Mouse (Mus musculus): ENCODE measurements around the gene Fktn. TPM values are rescaled to one million over a fixed set of nuclear protein-coding genes. Genes with fewer than 3 reads are reported as not detected.
"Not testable (repeated sequence)": the region's sequence is repeated elsewhere in the genome, so short reads cannot be mapped to it uniquely, and the experiment has no call there.

The Fktn gene
- polyA plus RNA-seq, 1 experiment from 2014 or later: 25.4 TPM

DNA sequence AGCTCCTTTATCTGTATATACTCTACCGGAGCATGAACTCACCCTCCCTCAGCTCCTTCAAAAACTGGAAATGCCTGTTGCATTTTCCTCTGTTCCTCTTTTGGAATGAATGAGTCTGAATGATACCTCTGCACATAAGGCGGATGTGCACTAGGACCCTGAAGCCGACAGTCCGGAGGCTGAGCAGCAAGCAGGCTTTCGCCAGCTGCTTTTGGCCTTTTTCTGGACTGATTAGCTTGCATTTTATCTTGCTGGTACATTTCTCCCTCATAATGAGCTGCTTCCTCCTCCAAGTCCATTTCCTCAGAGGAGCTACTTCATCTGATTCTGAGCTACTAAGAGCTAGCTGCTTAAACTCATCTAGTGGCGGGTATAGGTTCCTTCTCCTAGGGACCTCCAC, 92.6 kb downstream of the Fktn start:
- DNase-seq (ENCODE audit: low spot score); H3K4me3 ChIP-seq; H3K36me3 ChIP-seq; H3K27ac ChIP-seq (replicated peaks); H3K27me3 ChIP-seq (ENCODE audit: low read depth, poor library complexity, severe bottlenecking); H3K4me1 ChIP-seq: not testable (repeated sequence)
- H3K9me3 ChIP-seq (replicated peaks): peaks cover 28% of the 10 kb centered on the region
- 81% methylated on average over 6 of the region's 6 CpGs for WGBS

DNA sequence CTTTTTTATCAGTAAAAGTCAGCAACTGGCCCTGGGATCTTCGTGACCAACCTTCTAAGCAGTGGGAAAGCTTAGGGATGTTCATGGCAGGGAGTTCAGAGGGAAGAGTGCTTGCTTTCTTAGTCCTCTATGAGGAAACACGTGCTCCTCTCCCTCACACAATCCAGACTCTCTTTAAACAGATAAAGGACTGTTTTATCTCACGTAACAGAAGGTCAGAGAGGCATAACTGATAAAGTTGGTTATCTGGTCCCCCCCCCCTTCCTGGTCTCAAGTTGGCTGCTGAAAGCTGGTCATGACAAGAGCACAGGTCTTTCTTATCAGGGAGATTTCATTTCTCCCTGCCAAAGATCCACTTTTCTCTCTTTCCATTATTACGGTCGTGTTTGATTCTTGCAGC, 104.5 kb downstream of the Fktn start:
- WGBS: 80% methylated on average over 5 of the region's 5 CpGs
- Histone ChIP-seq H3K27ac (replicated peaks) (no peak overlapping the region), H3K36me3 (no peaks in the 10 kb centered on the region), H3K9me3 (replicated peaks) (no peaks in the 10 kb centered on the region), H3K4me1 (no peaks in the 10 kb centered on the region), H3K4me3 (no peak overlapping the region), H3K27me3 (ENCODE audit: low read depth, poor library complexity, severe bottlenecking) (0 out of 2 replicates have a peak, but pooled peaks cover 6% of the 10 kb centered on the region)
- DNase-seq (ENCODE audit: low spot score): no peak

GRCm38 (mm10) chr4:53823697-53824096, 109.9 kb downstream of the Fktn start:
- WGBS: 81% methylated on average over 6 of the region's 6 CpGs
- no peak for DNase-seq (ENCODE audit: low spot score)
- Histone ChIP-seq H3K4me3 (no peak overlapping the region), H3K9me3 (replicated peaks) (no peaks in the 10 kb centered on the region), H3K27me3 (ENCODE audit: low read depth, poor library complexity, severe bottlenecking) (0 out of 2 replicates have a peak, but pooled peaks cover 6% of the 10 kb centered on the region), H3K4me1 (peaks cover 17% of the 10 kb centered on the region), H3K27ac (replicated peaks) (no peak overlapping the region), H3K36me3 (peaks cover 7% of the 10 kb centered on the region)

- WGBS: 65% methylated on average over 4 of the region's 4 CpGs
- DNase-seq (ENCODE audit: low spot score): no peak
- 0 out of 2 replicates have a peak, but pooled peaks cover 6% of the 10 kb centered on the region for H3K27me3 ChIP-seq (ENCODE audit: low read depth, poor library complexity, severe bottlenecking)
- H3K36me3 ChIP-seq: peaks cover 8% of the 10 kb centered on the region
- H3K9me3 ChIP-seq (replicated peaks): no peaks in the 10 kb centered on the region
- H3K4me1 ChIP-seq: peaks cover 21% of the 10 kb centered on the region
- no peak overlapping the region for H3K4me3 ChIP-seq
- H3K27ac ChIP-seq (replicated peaks): no peak overlapping the region
Observed at GRCm38 (mm10) chr4:53824831-53825230, 111.0 kb downstream of the Fktn start.

GRCm38 (mm10) chr4:53825821-53826605, 112.2 kb downstream of the Fktn start, which contains the start of gene Tmem38b:
Tmem38b (plus strand) TSS chr4:53826045.
- peak within 1 kb of the TSS; percentile 93 for H3K4me3 ChIP-seq
- peak within 1 kb of the TSS; percentile 88 for H3K27ac ChIP-seq (replicated peaks)
- 0 out of 2 replicates have a peak, but pooled peaks cover under 1% of the 10 kb centered on the region for H3K27me3 ChIP-seq (ENCODE audit: low read depth, poor library complexity, severe bottlenecking)
- peaks cover 21% of the 10 kb centered on the region for H3K4me1 ChIP-seq
- H3K36me3 ChIP-seq: peaks cover 8% of the 10 kb centered on the region
- no peaks in the 10 kb centered on the region for H3K9me3 ChIP-seq (replicated peaks)
- DNase-seq (ENCODE audit: low spot score): peak; percentile 87
- under 1% methylated on average over 55 of the region's 55 CpGs for WGBS

- no peak for DNase-seq (ENCODE audit: low spot score)
- 19% methylated on average over 11 of the region's 11 CpGs for WGBS
- peaks cover 8% of the 10 kb centered on the region for H3K36me3 ChIP-seq
- H3K27ac ChIP-seq (replicated peaks): peak overlapping the region; percentile 88
- no peaks in the 10 kb centered on the region for H3K9me3 ChIP-seq (replicated peaks)
- peaks cover 21% of the 10 kb centered on the region for H3K4me1 ChIP-seq
- peak overlapping the region; percentile 93 for H3K4me3 ChIP-seq
- no peaks in the 10 kb centered on the region for H3K27me3 ChIP-seq (ENCODE audit: low read depth, poor library complexity, severe bottlenecking)
Observed at GRCm38 (mm10) chr4:53826641-53827248, 112.9 kb downstream of the Fktn start.

Other genes starting within 250 kb of the Fktn start
- 28.1 and 29.2 TPM in 2 replicates for gene Fsd1l, start 82.5 kb upstream of the Fktn start, polyA plus RNA-seq (2016; fragmentation: Nextera tagmentation; extraction: Ambion mirVana)
- gene Tal2, start 65.7 kb downstream of the Fktn start, polyA plus RNA-seq (2016; fragmentation: Nextera tagmentation; extraction: Ambion mirVana): 22.1 and 33.5 TPM in 2 replicates
- 9.7 and 9.8 TPM in 2 replicates for gene Tmem38b, start 112.0 kb downstream of the Fktn start, polyA plus RNA-seq (2016; fragmentation: Nextera tagmentation; extraction: Ambion mirVana)